Mouse (Mus musculus) heart, adult 10 weeks (tissue): Measurements from ENCODE around the gene Prdm16. TPM values are rescaled to one million over a fixed set of nuclear protein-coding genes. Genes with fewer than 3 reads are reported as not detected.

ENCODE experiments used
- polyA plus RNA-seq: library from polyadenylated mRNA; stranded (reverse); fragments of 350-450 nt; fragmentation: Illumina TruSeq; extraction: RNeasy Lipid Tissue Mini Kit (QIAGEN cat#74804); gene quantifications from one replicate; pipeline ENCODE4 v1.2.3, GENCODE M21; 2014; ENCODE audit warnings: low read depth, low replicate concordance

Gene Prdm16
- polyA plus RNA-seq: 7.8 TPM

DNA sequence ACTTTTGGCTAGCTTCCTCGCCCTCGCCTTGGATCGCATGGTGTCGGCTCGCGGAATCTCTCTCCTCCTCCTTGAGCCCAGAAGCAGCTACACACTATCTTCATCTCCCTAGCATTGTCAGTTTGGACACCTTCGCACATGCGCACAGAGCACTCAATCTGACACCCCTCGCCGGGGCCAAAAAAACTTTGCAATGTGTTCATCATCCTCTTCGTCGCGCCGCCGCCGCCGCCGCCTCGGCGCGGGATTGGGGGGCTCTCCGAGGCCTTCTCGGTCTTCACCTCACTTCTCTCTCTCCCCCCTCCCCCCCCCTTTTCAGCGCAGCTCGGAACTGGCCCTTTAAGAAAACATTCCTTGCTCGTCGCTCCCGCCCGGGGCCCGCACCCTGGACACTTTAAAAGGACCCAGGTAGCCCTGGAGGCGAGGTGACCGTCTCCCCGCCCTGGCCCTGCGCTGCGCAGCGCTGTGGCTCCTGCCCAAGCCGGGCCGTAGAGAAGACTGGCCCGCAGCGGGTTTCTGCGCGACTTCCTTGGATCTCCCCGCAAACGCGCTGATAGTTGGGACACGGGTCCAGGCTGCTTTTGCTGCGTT is at the start of gene Prdm16:
Gene Prdm16, minus strand, starts transcription at position 153 of the 591 bp plus-strand sequence.

DNA sequence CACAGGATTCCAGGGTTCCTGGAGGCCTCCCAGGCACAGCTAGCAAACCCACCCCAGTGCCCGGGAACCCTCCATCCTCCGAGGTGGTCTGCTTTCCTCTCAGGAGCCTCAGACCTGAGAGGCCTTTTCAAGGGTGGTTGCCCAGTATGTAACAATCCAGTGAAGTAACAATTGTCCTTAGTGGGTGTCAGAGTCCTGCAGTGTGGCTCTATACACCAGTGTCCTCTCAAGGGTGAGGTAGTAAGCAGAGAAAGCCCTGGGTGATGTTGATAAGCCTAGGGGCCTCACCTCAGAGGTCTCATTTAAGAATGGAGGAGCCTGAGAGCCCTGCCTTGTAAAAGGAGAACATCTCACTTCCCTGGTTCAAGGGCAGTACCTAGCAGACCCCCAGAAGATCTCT is 31.1 kb upstream of the Prdm16 start, which contains the start of gene Actrt2:
Gene Actrt2, minus strand, starts transcription at position 101 of the 400 bp plus-strand sequence.

DNA sequence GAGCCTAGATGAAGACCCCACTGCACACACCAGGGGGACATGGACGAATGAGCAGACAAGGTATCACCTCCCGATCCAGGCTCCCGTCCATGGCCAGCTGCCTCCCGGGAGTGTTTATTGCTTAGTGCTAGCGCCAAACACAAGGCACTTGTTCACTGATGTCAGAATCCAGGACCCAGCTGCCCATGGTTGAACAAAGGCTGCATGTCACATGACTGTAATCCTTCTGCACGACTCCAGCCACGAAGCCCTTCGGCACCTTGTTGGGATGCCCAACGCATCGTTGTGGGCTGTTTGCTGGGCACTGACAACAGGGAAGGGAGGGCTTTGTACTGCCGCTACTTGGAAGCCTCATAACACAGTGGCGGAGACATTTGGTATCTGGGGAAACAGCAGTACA is 300.9 kb downstream of the Prdm16 start, which contains the start of gene B230104I21Rik:
Gene B230104I21Rik, plus strand, starts transcription at position 367 of the 400 bp plus-strand sequence.

DNA sequence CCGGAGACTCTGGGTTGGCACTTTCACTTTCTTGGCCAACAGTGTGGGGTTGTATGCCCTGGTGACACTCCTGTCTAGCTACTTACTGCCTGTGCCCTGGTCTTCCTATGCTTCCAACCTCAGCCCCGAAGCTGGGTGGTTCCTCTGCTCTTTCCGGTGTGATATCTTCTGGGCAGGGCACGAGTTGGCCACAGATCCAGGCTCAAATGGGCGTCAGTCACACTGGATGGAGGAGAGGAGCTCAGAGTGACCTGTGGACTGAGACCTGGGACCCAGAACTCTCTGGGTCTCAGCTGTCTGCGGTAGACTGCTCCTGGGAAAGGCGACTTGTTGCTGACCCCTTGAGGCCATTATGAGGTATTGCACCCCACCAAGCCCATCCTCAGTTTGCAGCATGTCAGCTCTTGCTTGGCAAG is 335.2 kb downstream of the Prdm16 start, which contains the start of gene Arhgef16:
Gene Arhgef16, minus strand, starts transcription at position 211 of the 416 bp plus-strand sequence.

Other genes with a start within 250 kb of the Prdm16 start
- gene Actrt2, start 31.0 kb upstream of the Prdm16 start, polyA plus RNA-seq: not detected
- gene Ttc34, start 200.6 kb upstream of the Prdm16 start, polyA plus RNA-seq: not detected
- not detected for gene Mmel1, start 232.7 kb upstream of the Prdm16 start, polyA plus RNA-seq